Mouse (Mus musculus): ENCODE measurements at regions not wholly inside any gene's neighbourhood (a gene's known extent, or its start where the extent isn't known, plus 50 kb on each side); places are given as distances from the start of the nearest gene placed in this dataset.

DNA sequence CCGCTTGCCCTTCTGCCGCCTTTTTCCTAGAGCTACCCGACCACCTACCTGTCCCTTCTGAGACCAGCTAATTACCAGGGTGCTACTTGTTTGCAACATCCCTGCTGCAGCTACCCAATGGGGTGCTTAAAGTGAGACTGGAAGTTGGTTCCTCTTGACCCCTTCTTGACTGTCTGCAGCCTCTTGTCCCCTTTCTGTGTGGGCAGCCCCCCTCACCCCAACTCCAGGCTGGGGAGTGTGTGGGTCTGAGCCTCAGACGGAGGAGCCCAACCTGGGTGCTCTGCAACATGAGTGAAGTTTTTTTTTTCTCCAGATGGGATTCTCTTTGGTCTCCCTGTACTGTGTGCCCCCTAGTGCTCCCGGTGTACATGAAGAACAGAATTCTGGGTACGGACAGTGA lies 91.7 kb downstream of the Fam168b start:
- 4% methylated on average over 3 of the region's 6 CpGs for WGBS
- TF ChIP-seq POLR2A (IDR thresholded peaks at IDR 0.05; ENCODE audit: borderline replicate concordance, extremely low read depth, insufficient read depth, insufficient read length) = no peak
- H3K27ac ChIP-seq (replicated peaks; ENCODE audit: low read depth, low read length) = no peak overlapping the region
- H3K36me3 ChIP-seq (ENCODE audit: control insufficient read depth, insufficient read depth, low read length) = no peaks in the 10 kb centered on the region
- peak overlapping the region; percentile 63; the same call in 1 of the 2 replicates for H3K9ac ChIP-seq (ENCODE audit: low read depth, low read length, severe bottlenecking)
- peak overlapping the region; percentile 98 for H3K4me2 ChIP-seq (replicated peaks; ENCODE audit: low read depth, low read length, severe bottlenecking)
- ATAC-seq (ENCODE audit: low FRiP score, low read depth) (no peak), DNase-seq (ENCODE audit: low spot score) (no peak)
- H3K27me3 ChIP-seq (ENCODE audit: control insufficient read depth, insufficient read depth, low read length) = peaks cover 44% of the 10 kb centered on the region
- peak overlapping the region; percentile 65 for H3K4me3 ChIP-seq (replicated peaks; ENCODE audit: low read length)
- peaks cover 9% of the 10 kb centered on the region; the same call in 1 of the 2 replicates for H3K4me1 ChIP-seq (ENCODE audit: control insufficient read depth, insufficient read depth, low read length)
- H3K9me3 ChIP-seq (ENCODE audit: control insufficient read depth, low read length) = no peaks in the 10 kb centered on the region

DNA sequence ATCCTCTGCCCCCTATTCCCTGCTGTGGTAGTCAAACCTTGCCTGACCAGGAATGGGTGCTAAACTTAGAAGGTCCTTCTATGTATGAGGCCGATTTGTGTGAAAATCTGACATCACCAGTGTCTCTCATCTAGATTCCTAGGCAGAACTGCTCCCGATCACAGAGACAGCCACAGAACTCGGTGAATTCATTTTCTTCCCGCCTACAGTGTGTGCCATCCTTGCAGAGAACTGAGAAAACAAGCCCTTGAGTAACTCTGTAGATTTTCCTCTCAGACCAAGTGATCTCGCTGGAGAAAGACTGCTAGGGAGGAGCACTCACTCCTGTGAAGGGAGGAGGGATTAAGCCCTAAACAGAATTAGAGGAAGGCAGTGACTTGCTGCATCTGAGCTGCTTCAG lies 89.3 kb downstream of the Fam168b start:
- Histone ChIP-seq H3K9ac (ENCODE audit: low read depth, low read length, severe bottlenecking) (no peak overlapping the region), H3K27me3 (ENCODE audit: control insufficient read depth, insufficient read depth, low read length) (peaks cover 36% of the 10 kb centered on the region), H3K36me3 (ENCODE audit: control insufficient read depth, insufficient read depth, low read length) (no peaks in the 10 kb centered on the region), H3K4me1 (ENCODE audit: control insufficient read depth, insufficient read depth, low read length) (peaks cover 9% of the 10 kb centered on the region; the same call in 1 of the 2 replicates), H3K4me3 (replicated peaks; ENCODE audit: low read length) (no peak overlapping the region), H3K9me3 (ENCODE audit: control insufficient read depth, low read length) (no peaks in the 10 kb centered on the region), H3K27ac (replicated peaks; ENCODE audit: low read depth, low read length) (no peak overlapping the region), H3K4me2 (replicated peaks; ENCODE audit: low read depth, low read length, severe bottlenecking) (no peak overlapping the region)
- DNase-seq (ENCODE audit: low spot score) (no peak), ATAC-seq (ENCODE audit: low FRiP score, low read depth) (no peak)
- 54% methylated on average over 5 of the region's 5 CpGs for WGBS
- no peak for TF ChIP-seq POLR2A (IDR thresholded peaks at IDR 0.05; ENCODE audit: borderline replicate concordance, extremely low read depth, insufficient read depth, insufficient read length)

DNA sequence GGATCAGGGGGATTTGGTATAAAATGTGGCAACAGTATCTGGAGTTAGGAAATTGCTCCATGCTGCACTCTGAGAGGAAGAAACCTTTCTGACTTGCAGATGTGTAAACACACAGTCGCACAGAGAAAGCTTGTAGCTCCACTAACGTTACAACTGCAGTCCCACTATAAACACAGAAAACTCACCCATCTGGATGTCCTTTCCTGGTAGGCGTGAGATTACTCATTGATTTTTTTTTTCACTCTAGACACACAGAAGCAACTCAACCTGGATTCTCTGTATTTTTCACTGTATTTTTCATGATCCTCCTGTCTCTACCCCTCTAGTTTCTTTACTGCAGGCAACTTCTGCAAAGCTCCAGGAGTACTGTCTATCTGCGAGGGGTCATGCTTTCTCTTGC lies 82.3 kb downstream of the Fam168b start:
- H3K36me3 ChIP-seq (ENCODE audit: control insufficient read depth, insufficient read depth, low read length) = no peaks in the 10 kb centered on the region
- no peak for ATAC-seq (ENCODE audit: low FRiP score, low read depth)
- DNase-seq (ENCODE audit: low spot score) = no peak
- H3K4me2 ChIP-seq (replicated peaks; ENCODE audit: low read depth, low read length, severe bottlenecking) = no peak overlapping the region
- H3K9me3 ChIP-seq (ENCODE audit: control insufficient read depth, low read length) = no peaks in the 10 kb centered on the region
- no peak for TF ChIP-seq POLR2A (IDR thresholded peaks at IDR 0.05; ENCODE audit: borderline replicate concordance, extremely low read depth, insufficient read depth, insufficient read length)
- no peaks in the 10 kb centered on the region for H3K4me1 ChIP-seq (ENCODE audit: control insufficient read depth, insufficient read depth, low read length)
- H3K27ac ChIP-seq (replicated peaks; ENCODE audit: low read depth, low read length) = no peak overlapping the region
- no peaks in the 10 kb centered on the region for H3K27me3 ChIP-seq (ENCODE audit: control insufficient read depth, insufficient read depth, low read length)
- WGBS = 58% methylated on average over 4 of the region's 4 CpGs
- H3K9ac ChIP-seq (ENCODE audit: low read depth, low read length, severe bottlenecking) = no peak overlapping the region
- H3K4me3 ChIP-seq (replicated peaks; ENCODE audit: low read length) = no peak overlapping the region

DNA sequence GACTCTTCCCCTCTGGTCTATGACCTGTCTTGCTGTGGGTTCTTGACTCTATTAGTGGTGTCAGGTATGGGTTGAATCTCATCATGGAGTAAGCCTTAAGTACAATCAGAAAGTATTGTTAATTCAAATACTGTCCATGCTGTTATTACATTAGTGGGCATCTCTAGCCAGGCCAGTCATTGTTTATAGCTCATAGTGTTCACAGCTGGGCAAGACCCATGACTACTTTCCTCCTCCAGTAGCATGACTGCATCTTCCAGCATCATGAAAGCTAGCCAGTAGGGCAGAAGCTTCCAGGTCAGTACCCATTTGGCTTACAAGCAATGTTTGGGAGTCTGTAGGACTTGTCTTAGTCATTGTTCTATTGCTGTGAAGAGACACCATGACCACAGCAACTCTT lies 81.4 kb downstream of the Fam168b start:
- Histone ChIP-seq H3K4me1 (ENCODE audit: control insufficient read depth, insufficient read depth, low read length) (no peaks in the 10 kb centered on the region), H3K27ac (replicated peaks; ENCODE audit: low read depth, low read length) (no peak overlapping the region), H3K9me3 (ENCODE audit: control insufficient read depth, low read length) (no peaks in the 10 kb centered on the region), H3K36me3 (ENCODE audit: control insufficient read depth, insufficient read depth, low read length) (no peaks in the 10 kb centered on the region), H3K4me2 (replicated peaks; ENCODE audit: low read depth, low read length, severe bottlenecking) (no peak overlapping the region), H3K27me3 (ENCODE audit: control insufficient read depth, insufficient read depth, low read length) (no peaks in the 10 kb centered on the region), H3K9ac (ENCODE audit: low read depth, low read length, severe bottlenecking) (no peak overlapping the region), H3K4me3 (replicated peaks; ENCODE audit: low read length) (no peak overlapping the region)
- ATAC-seq (ENCODE audit: low FRiP score, low read depth) = no peak
- DNase-seq (ENCODE audit: low spot score) = no peak
- no peak for TF ChIP-seq POLR2A (IDR thresholded peaks at IDR 0.05; ENCODE audit: borderline replicate concordance, extremely low read depth, insufficient read depth, insufficient read length)

DNA sequence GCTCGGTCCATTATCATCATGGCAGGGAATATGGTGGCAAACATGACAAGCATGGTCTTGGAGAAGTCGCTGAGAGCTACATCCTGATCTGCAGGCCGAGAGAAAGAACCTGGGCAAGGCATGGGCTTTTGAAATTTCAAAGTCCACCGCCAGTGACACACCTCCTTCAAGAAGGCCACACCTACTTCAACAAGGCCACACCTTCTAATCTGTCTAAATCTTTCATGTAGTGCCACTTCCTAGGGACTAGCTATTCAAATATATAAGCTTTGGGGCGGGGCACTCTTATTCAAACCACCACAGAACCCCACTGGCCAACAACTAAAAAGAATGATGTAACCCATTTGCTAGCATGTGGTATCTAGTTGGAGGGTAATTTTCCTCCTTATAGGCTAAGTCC lies 81.0 kb downstream of the Fam168b start:
- no peak for DNase-seq (ENCODE audit: low spot score)
- TF ChIP-seq POLR2A (IDR thresholded peaks at IDR 0.05; ENCODE audit: borderline replicate concordance, extremely low read depth, insufficient read depth, insufficient read length) = no peak
- H3K9ac ChIP-seq (ENCODE audit: low read depth, low read length, severe bottlenecking) = no peak overlapping the region
- no peaks in the 10 kb centered on the region for H3K36me3 ChIP-seq (ENCODE audit: control insufficient read depth, insufficient read depth, low read length)
- no peaks in the 10 kb centered on the region for H3K27me3 ChIP-seq (ENCODE audit: control insufficient read depth, insufficient read depth, low read length)
- H3K4me3 ChIP-seq (replicated peaks; ENCODE audit: low read length) = no peak overlapping the region
- no peaks in the 10 kb centered on the region for H3K9me3 ChIP-seq (ENCODE audit: control insufficient read depth, low read length)
- ATAC-seq (ENCODE audit: low FRiP score, low read depth) = no peak
- no peak overlapping the region for H3K27ac ChIP-seq (replicated peaks; ENCODE audit: low read depth, low read length)
- H3K4me2 ChIP-seq (replicated peaks; ENCODE audit: low read depth, low read length, severe bottlenecking) = no peak overlapping the region
- no peaks in the 10 kb centered on the region for H3K4me1 ChIP-seq (ENCODE audit: control insufficient read depth, insufficient read depth, low read length)
- 89% methylated on average over 5 of the region's 5 CpGs for WGBS
